Mouse (Mus musculus) lung, postnatal 0 days (tissue): ENCODE measurements at regions not wholly inside any gene's neighbourhood (a gene's known extent, or its start where the extent isn't known, plus 50 kb on each side); places are given as distances from the start of the nearest gene placed in this dataset.

Source experiments
- CTCF ChIP-seq: IDR thresholded peaks from 2 replicates; pipeline ENCODE4 v1.5.1; 2016; ENCODE audit warnings: antibody characterized with exemption, mild to moderate bottlenecking
- EP300 ChIP-seq: IDR thresholded peaks from 2 replicates; pipeline ENCODE4 v1.6.1; 2016; ENCODE audit warnings: antibody characterized with exemption, mild to moderate bottlenecking, control low read depth

DNA sequence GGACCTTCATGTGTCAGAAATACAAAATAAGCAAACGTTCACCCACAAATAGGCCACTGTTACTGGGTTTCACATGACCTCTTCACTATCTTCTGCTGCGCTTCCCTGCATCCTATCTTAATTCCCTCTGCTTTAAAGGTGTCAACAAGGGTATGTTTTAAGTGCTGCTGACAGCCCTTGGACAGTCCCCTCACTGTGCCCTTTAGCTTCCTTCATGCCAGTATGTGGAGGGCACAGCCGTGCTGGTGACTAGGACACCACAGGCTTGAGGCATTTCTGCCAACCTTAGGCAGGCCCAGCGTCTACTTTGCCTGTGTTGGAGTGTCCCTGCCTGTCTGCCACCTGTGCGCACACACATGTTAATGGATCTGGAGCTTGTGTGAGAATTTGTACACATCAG, 63.9 kb upstream of the Zfp536 start:
- TF ChIP-seq CTCF (no peak), EP300 (no peak)
